10 mouse cellular contexts compared by ENCODE assay signal in the genomic region with DNA sequence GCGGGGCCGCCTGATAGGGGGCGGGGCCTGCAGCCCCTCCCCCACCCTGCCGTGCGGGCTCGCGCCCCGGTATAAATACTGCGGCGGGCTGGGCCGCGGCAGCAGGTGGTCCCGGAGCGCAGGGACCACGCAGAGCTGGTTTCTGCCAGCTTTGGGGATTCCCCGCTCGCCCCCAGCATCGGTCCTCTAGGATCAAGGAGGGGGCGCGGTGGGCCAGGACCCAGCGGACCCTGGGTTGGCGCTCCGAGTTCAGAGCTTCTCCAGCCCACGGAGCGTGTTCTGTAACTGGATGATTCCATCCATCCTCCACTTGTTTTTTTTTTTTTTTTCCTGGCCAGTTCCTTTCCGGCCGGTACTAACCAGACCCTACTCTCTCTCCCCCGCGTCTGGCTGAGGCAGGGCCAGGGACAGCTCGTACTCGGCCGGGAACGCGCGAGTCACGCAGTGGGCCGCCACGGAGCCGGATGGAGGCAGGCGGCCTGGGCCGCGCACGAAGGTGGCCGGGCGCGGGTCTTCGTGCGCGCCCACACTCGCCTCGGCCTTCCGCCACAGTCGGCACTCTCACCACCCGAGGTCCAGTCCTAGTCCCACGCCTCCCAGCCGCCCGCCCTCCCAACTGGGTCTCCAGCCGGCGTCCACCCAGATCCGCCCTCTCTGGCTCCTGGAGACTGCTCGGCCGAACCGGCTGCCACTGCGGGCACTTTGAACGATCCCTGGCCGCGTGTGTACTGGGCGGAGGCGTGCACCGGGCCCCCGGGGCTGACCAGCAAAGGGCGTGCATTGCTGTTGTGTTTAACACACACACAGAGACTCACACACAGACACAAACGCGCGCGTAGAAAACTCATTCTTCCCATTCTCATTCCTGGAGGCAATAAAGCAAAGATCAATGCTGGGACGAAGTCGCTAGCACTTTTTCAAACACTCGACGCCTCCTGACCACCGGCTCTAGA. TPM values are rescaled to one million over a fixed set of nuclear protein-coding genes. Genes with fewer than 3 reads are reported as not detected.
DNase-seq lines count a peak whose midpoint lies in the region; ATAC-seq and TF ChIP-seq lines count a peak whose summit lies in the region.
"Had no signal": no experiment of that assay in that cellular context is flagged by ENCODE, and none has a peak within 500 bp of the region (broad histone marks: within the 10 kb centered on the region; RNA-seq: fewer than 3 reads in every experiment).

No protein-coding gene starts in this region.

- peak overlapping the region; percentile 32; the same call in 1 of the 2 replicates for H3K9ac ChIP-seq in ES-Bruce4 (ENCODE audit: low read depth, poor library complexity, severe bottlenecking)
- H3K9ac ChIP-seq in forebrain, embryonic 13.5 days: peak overlapping the region; percentile 59
- peak overlapping the region; percentile 24 for H3K9ac ChIP-seq in kidney, embryonic 15.5 days
- H3K9ac ChIP-seq in midbrain, embryonic 13.5 days (replicated peaks): peak overlapping the region; percentile 36; the same call in 1 of the 2 replicates

- TF ChIP-seq POLR2A in ES-Bruce4 (IDR thresholded peaks at IDR 0.05; ENCODE audit: insufficient read depth, low read length): no peak

- H3K27ac ChIP-seq in gastrocnemius, adult 2 months: no peak overlapping the region
- H3K27ac ChIP-seq in ES-Bruce4 (ENCODE audit: insufficient read depth, low read length): no peak overlapping the region
- no peak overlapping the region for H3K27ac ChIP-seq in forebrain, embryonic 13.5 days
- no peak overlapping the region for H3K27ac ChIP-seq in kidney, embryonic 15.5 days
- H3K27ac ChIP-seq in midbrain, embryonic 13.5 days: no peak overlapping the region

- intact Hi-C loops in gastrocnemius, adult 2 months (cut with DNase I): no loop called here

- no peak for TF ChIP-seq EP300 in ES-Bruce4 (IDR thresholded peaks at IDR 0.05; ENCODE audit: insufficient read depth, low read depth, low read length)

- no peak for DNase-seq in gastrocnemius, adult 2 months
- no peak for DNase-seq in gastrocnemius, postnatal 25 days
- no peak for DNase-seq in natural killer cell, adult 2 months (ENCODE audit: low spot score in 2 of 2)
- DNase-seq in cerebellum, adult 8-10 months: no peak

- H3K9me3 ChIP-seq in ES-Bruce4 (replicated peaks; ENCODE audit: control insufficient read depth, insufficient read depth, low read length, poor library complexity, severe bottlenecking): no peaks in the 10 kb centered on the region
- H3K9me3 ChIP-seq in forebrain, embryonic 13.5 days (replicated peaks): no peaks in the 10 kb centered on the region
- no peaks in the 10 kb centered on the region for H3K9me3 ChIP-seq in kidney, embryonic 15.5 days (replicated peaks)
- H3K9me3 ChIP-seq in midbrain, embryonic 13.5 days: no peaks in the 10 kb centered on the region

- peak overlapping the region; percentile 94 for H3K4me2 ChIP-seq in forebrain, embryonic 13.5 days
- peak overlapping the region; percentile 98 for H3K4me2 ChIP-seq in kidney, embryonic 15.5 days
- H3K4me2 ChIP-seq in midbrain, embryonic 13.5 days (replicated peaks): peak overlapping the region; percentile 72

- peaks cover 47% of the 10 kb centered on the region for H3K27me3 ChIP-seq in ES-Bruce4 (ENCODE audit: control insufficient read depth, insufficient read depth, low read length, poor library complexity, severe bottlenecking)
- H3K27me3 ChIP-seq in forebrain, embryonic 13.5 days: peaks cover 93% of the 10 kb centered on the region
- H3K27me3 ChIP-seq in kidney, embryonic 15.5 days: peaks cover 92% of the 10 kb centered on the region
- peaks cover 94% of the 10 kb centered on the region for H3K27me3 ChIP-seq in midbrain, embryonic 13.5 days

- no peak for TF ChIP-seq CTCF in gastrocnemius, adult 2 months (IDR thresholded peaks at IDR 0.05)
- no peak for TF ChIP-seq CTCF in ES-Bruce4 (IDR thresholded peaks at IDR 0.05; ENCODE audit: low read depth, low read length)

- no peaks in the 10 kb centered on the region for H3K4me1 ChIP-seq in ES-Bruce4 (ENCODE audit: control insufficient read depth, insufficient read depth, low read length)
- H3K4me1 ChIP-seq in forebrain, embryonic 13.5 days: peaks cover 31% of the 10 kb centered on the region
- peaks cover 35% of the 10 kb centered on the region for H3K4me1 ChIP-seq in kidney, embryonic 15.5 days
- H3K4me1 ChIP-seq in midbrain, embryonic 13.5 days (replicated peaks): peaks cover 30% of the 10 kb centered on the region

- WGBS in forebrain, embryonic 13.5 days: under 1% methylated on average over 74 of the region's 81 CpGs
- under 1% methylated on average over 79 of the region's 81 CpGs for WGBS in kidney, embryonic 15.5 days
- under 1% methylated on average over 69 of the region's 81 CpGs for WGBS in midbrain, embryonic 13.5 days

- H3K4me3 ChIP-seq in gastrocnemius, adult 2 months: peak overlapping the region; percentile 71
- H3K4me3 ChIP-seq in ES-Bruce4 (ENCODE audit: low read depth, low read length): peak overlapping the region; percentile 61
- peak overlapping the region; percentile 53 for H3K4me3 ChIP-seq in forebrain, embryonic 13.5 days
- peak overlapping the region; percentile 55 for H3K4me3 ChIP-seq in kidney, embryonic 15.5 days (replicated peaks)
- peak overlapping the region; percentile 43 for H3K4me3 ChIP-seq in midbrain, embryonic 13.5 days (replicated peaks)

- no peaks in the 10 kb centered on the region for H3K36me3 ChIP-seq in ES-Bruce4 (ENCODE audit: control insufficient read depth, insufficient read depth, low read length, poor library complexity, severe bottlenecking)
- no peaks in the 10 kb centered on the region for H3K36me3 ChIP-seq in forebrain, embryonic 13.5 days (ENCODE audit: poor library complexity, severe bottlenecking)
- no peaks in the 10 kb centered on the region for H3K36me3 ChIP-seq in kidney, embryonic 15.5 days
- no peaks in the 10 kb centered on the region for H3K36me3 ChIP-seq in midbrain, embryonic 13.5 days

- peak; percentile 58 for ATAC-seq in forebrain, embryonic 13.5 days
- peak; percentile 63 for ATAC-seq in kidney, embryonic 15.5 days (replicated peaks; ENCODE audit: low FRiP score)
- peak; percentile 66 for ATAC-seq in midbrain, embryonic 13.5 days

RNA-seq across cellular contexts. Expression of a gene that starts 8.8 kb away (rescaled TPM):
- not detected for total RNA-seq in gastrocnemius, adult 2 months (2021)
- not detected for total RNA-seq in gastrocnemius, postnatal 25 days (2021)
- polyA plus RNA-seq in ES-Bruce4 (2011; ENCODE audit: insufficient read depth, insufficient read length, low read depth, missing spikeins): not detected in 2 replicates
- 0.04 and 0.06 TPM in 2 replicates for polyA plus RNA-seq in forebrain, embryonic 13.5 days (2015; fragmentation: Nextera tagmentation; extraction: Ambion mirVana)
- polyA plus RNA-seq in kidney, embryonic 15.5 days (2015; fragmentation: Nextera tagmentation; extraction: Ambion mirVana): not detected in 2 replicates
- 3.0 and 4.3 TPM in 2 replicates for polyA plus RNA-seq in midbrain, embryonic 13.5 days (2015; fragmentation: Nextera tagmentation; extraction: Ambion mirVana)
- total RNA-seq: heart, postnatal 36 days; MEL had no signal
